Mouse (Mus musculus): ENCODE data around the gene Serping1.

Serping1 gene

DNA sequence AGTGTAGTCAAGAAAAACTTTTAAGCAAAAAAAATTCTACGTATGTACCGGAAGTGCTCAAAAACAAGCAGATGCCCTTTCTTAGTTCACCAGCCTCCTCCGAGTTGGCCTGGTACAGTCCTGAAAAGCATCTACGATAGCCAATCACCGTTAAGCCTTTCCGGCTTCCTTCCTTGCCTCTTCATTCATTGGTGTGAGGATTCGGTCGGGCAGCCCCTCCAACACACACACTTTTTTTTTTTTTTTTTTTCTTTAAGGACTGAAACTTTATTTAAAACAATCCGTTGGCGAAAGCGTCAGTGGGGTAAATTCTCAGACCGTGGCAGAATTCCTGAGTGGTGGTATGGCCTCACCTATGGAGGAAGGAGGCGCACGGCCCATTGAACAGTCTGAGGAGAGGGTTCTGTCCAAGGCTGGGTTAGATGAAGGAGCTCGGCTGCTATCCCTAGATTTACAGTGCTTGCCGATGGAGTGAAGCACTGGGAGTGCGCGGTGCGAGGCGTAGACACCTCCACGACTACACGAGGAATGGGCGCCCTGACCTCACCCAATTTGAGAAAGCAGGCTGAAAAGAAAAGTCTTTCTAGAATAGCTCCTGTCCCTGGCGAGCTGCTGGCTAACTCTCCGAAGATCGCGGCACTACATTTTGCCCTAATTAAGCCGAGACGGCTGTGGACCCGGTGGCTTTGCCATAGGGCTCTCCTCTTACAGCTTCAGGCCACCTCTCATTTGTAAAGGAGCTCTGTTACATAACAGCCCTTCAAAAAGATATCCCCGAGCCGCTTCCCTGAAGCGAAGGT is 59.5 kb downstream of the Serping1 start:
- DNase-seq (ENCODE audit: extremely low spot score), result no peak

Measured in embryo, embryonic 9.5 days (tissue).